Mouse (Mus musculus): ENCODE data around the gene Fgd3. TPM values are rescaled to one million over a fixed set of nuclear protein-coding genes. Genes with fewer than 3 reads are reported as not detected.

Gene Fgd3
- polyA plus RNA-seq, 1 experiment, result 2.6 TPM

DNA sequence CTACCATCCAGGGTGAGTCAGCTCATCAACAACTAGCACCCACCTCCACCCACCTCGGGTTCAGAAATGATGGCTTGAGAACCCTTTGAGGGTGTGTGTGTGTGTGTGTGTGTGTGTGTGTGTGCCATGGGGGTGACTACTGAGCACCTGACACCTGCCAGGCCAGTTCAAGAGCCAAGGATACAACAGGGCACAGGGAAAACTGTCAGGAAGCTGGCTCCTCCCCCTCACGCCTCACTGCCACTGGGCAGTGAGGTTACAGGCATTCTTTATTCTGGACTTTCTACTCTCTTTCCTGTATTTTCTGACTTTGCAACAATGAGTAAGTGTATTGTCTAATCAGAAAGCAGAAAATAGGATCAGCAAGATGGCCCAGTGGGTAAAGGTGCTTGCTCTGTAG lies 70.5 kb downstream of the Fgd3 start:
- peak; percentile 10 for DNase-seq (ENCODE audit: low read depth)

DNA sequence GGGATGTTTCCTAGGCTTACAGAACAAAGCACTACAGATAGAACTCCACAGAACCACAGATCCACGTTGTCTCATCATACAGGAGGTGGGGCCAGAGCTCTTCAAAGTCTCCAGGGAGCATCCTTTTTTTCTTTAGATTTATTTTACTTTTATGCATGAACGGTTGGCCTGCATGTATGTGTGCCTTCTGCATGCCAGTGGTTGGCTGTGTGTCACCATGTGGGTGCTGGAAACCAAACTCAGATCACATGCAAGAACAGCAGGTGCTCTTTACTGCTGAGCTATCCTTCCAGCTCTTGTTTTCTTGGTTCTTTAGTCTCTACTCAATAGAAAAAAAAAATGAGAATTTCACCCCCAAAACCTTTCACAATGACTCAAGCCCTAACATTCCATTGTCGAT lies 71.2 kb downstream of the Fgd3 start:
- no peak for DNase-seq (ENCODE audit: low read depth)

DNA sequence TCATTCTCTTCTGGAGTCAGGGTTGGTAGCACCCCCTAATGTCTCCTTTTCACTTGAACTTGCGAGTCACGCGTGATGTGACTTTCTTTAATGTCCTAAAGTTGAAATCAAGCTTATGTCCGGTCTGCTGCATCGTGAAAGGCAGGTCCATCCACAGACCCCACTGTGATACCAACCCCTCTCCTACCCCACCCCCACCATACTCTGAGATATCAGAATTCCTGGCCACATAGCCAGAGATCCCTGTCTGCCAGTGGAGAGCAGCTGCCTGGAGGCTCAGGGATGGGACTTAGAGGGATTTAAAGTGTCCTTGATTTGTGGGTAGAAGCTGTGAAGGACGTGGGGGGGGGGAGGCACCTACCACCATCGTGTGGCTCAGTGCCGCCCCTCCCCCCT lies 71.6 kb downstream of the Fgd3 start, which contains the start of gene Susd3:
TSS of gene Susd3 (minus strand) at position 240 of the 396 bp plus-strand sequence.
- no peak for DNase-seq (ENCODE audit: low read depth)

DNA sequence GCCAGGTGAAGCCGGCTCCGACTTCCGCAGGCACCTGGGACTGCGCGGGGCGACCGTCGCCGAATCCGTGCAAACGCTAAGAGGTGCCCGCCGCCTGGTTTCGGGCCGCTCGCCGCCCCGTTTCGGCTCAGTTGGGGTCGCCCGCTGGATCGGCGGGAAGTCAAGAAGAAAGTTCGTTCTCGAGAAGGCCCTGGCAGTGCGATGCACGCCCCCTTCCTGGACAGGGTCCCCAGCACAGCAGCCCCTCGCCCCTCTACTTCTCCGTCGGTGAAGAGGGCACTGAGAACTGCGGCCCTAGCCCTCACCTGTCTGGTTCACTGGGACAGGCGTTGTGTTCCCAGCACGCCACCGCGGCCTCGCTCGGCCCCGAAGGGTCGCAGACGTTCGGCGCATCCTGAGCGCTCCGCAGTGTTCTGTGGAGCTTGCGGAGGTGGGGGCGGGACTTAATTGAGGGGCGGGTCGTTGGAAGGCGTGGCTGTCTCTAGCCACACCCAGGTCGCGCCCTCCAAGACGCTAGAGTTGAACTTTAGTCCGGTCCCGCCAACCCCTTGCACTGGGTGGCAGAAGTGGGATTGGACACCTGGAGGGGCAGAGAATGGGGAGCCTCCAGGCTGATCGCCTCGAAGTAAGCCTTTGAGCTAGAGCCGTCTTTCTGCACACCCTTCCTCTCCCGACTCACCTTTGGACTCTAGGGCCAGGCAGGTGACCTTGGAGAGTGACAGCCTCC lies 72.2 kb downstream of the Fgd3 start:
- DNase-seq (ENCODE audit: low read depth), result no peak

DNA sequence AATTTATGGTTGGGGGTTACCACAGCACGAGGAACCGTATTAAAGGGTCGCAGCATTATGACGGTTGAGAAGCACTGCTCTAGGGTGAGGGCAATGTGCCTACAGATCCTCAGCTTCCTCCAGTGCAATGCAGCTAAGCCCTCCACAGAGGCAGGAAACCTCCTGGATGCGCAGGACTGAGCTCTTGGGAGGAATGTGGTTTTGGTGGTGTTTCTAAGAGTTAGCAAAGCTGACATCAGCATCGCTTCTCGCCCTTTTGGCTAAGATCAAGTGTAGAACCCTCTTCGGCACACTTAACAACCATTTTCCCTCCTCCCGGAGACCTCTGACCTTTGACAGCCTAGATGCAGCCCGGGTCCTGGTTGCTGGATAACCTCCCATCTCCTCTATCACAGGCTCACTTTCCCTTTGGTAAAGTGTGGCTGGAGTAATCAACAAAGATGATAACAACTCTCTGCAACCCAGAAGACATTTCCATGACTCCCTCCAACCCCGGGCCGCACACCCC lies 72.8 kb downstream of the Fgd3 start:
- no peak for DNase-seq (ENCODE audit: low read depth)

DNA sequence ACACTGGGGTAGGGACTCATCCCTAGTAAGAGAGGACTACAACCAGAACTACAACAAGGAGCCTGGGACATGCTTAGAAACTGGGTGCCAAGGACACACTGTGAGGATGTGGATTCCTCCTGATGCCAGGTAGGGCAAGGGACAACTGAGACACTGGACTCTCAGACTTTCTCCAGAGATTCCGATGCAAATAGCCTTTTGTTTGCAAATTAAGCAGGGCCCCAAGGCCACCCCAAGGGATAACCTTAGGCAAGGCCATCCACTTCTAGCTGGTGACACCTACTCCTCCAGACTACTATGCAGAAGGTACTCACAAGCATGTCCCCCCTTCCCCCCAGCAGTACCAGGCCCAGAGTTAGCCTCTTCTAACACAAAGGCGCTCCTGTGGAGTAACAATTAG lies 73.5 kb downstream of the Fgd3 start:
- no peak for DNase-seq (ENCODE audit: low read depth)

DNA sequence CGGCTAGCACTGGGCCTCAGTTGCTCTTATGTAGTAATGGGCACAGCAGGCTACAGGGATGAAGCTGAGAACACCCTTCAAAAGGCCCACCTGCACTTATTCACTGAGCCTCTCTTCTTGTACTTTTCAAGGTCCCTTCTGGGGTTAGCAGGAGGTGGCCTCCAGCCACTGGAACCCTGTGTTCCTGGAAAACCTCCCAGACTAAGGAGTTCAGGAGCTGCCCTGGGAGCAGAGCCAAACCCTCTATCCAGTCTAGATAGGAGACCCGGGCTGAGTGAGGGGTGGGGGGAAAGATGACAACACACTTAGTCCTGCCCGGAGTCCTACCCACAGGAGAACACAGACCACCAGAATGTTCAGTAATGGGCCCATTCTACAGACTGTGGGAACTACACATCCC lies 74.1 kb downstream of the Fgd3 start:
- DNase-seq (ENCODE audit: low read depth), result no peak

DNA sequence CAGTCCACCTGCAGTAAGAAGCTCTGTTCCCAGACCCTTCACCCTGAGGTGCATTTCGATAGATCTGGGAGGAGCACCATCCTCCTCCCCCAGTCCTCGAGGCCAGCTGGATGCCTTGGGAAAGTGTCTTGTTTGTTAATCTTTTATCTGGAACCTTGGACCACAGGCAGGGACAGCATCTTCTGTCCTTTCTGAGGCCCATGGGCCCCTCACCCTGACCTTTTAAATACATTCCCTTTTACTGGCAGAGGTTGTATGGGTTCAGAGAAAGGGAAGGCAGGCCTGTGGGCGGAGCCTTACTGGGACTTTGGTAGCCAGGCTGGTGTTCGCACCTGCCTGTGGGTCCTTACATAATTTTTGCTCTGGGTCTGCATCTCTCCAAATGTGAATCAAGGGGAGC lies 74.9 kb downstream of the Fgd3 start:
- DNase-seq (ENCODE audit: low read depth), result no peak

DNA sequence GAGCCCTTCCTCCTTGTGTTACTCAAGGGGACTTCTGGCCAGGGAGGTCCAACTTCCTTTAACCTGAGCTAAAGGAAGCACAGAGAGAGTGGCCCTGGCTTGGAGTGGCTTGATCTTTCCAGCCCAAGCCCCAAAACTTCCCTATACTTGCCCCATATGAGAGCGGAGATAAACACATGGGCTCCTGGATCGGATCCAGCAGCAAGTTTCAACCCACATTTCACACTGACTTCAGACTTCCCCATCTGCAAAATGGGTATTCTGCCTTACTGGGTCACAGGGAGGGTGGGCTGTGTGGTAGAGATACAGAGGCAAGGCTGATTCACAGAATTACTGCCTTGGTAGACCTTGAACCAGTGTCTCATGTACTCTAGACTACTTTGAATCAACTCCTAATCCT lies 76.6 kb downstream of the Fgd3 start:
- no peak for DNase-seq (ENCODE audit: low read depth)

DNA sequence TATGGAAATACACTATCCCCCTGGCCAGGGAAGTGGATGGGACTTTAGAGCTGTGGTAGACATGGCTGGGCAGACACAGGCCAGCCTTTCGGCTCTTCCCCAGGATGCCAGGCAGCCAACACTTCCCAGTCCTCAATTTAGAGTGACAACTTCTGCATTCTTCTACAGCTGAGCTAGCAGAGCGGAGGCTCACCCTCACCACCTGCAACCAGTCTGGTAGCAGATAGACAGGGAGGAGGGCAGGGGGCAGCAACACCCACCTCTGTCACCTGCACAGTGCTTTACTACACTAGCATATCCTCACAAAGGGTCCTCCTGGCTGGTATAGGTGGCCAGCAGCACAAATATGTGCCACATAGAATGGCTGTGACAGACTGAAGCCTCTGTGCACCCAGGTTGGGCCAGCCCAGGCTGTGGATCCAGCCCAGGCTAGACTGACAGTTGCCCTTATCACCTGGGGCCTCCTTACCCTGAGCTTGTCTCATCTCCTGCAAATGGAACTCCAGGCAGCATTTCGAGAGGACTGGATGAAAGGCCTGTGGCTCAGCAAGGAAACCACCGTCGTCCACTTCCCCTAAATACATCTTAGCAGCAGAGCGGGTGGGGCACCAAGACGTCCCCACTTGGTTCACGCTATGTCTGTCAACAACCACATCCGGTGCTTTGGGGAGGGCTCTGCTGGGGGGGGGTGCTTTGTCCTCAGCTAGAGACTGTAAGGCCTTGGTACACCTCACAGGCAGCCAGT lies 77.6 kb downstream of the Fgd3 start:
- DNase-seq (ENCODE audit: low read depth), result no peak

DNA sequence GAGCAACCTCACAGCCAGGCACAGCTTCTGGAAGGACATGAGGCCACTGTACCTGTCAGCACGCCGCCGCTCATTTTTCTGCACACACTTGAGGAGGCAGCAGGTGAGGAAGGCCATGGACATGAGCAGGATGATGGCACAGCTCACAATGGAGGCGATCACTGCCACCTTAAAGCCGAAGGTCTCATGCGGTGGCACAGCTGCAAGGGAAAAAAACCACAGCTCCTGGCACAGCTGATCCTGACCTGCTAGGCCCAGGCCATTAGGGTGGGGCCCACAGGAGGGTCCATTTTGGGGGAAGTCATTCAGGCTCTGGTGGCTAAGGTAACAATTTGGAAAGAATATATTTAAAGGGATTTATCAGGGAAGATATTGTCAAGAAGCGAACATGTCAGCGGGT lies 81.4 kb downstream of the Fgd3 start:
- DNase-seq (ENCODE audit: low read depth), result no peak

DNA sequence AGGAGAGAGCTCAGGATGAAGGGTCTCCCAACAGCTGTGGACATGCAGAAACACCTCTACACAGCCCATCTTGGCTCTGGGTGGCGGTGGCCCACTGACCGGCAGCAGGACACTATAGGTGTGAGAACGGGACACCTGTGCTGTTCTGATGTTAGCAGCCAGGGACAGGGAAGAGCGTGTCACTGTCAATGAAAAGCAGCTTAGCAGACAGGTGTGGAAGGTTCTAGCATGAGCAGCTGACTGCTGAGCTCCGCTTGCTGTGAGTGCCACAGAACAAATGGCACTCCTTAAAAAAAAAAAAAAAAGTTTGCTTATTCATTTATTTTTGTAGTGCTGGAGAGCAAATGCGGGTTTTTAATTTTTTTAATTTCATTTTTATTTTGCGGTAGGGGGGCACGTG lies 82.5 kb downstream of the Fgd3 start:
- DNase-seq (ENCODE audit: low read depth), result no peak

DNA sequence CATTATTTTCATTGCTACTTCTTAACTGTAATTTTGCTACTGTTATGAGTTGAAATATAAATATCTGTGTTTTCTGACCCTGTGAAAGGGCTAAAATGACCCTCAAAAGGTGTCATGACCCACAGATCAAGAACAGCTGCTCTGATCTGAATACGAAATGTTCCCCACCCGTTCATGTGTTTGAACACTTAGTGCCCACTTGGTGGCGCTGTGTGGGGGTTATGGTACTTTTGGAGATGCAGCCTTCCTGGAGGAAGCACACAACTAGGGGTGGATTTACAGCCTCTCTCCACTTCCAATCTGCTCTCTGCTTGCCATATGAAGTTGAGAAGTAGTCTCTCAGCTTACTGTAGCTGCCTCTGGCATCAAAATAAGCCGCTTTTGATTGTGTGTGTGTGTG lies 85.4 kb downstream of the Fgd3 start:
- DNase-seq (ENCODE audit: low read depth), result no peak

DNA sequence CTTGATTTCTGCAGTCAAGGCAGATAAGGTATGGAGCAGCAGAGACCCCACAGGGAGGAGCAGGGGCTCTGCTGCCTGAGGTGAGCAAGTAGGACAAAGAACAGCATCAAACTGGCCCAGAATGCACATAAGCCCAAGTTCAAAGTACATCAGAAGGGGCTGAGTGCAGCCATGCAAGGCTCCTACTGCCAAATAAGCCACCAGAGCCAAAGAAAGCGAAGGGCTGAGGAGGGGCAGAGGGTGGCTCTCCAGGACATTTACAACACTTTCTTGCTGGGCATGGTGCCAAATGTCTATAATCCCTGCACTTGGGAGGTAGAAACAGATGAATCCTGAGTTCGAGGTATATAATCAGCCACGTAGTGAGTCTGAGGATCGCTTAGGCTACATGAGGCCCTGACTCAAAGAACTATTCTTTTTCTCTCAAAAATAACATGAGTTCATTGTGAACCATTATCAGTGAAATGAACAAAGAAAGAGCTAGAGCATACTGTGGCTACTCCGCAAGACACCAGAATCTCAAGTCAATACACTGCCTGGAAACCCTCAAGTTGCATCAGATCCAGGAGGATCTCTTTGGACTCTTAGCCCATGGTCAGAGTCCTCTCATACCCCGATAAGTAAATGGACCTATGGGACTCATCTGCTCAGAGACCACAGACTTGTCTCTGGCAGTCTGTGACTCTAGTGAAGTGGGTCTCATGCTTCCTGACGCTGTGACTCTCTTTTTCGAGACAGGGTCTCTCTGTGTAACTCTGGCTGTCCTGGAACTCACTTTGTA lies 86.1 kb downstream of the Fgd3 start:
- no peak for DNase-seq (ENCODE audit: low read depth)

DNA sequence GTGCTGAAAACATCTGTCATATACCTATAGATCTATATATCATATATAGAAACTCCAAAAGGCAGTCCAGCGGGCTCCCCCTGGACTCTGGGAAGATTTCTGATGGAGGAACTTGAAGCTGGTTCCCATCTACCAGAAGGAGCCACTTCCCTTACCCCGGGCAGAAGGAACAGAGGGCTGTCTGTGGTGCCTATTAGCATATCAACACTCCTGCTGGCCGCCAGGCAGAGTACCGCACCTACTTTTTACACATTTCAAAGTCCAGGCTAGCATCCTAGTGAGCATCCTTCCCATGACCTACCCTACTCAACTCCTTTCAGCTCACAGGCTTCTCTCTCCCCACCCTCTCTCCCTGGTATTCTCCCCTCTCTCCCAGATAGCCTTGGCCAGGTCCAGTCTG lies 94.5 kb downstream of the Fgd3 start:
- no peak for DNase-seq (ENCODE audit: low read depth)

DNA sequence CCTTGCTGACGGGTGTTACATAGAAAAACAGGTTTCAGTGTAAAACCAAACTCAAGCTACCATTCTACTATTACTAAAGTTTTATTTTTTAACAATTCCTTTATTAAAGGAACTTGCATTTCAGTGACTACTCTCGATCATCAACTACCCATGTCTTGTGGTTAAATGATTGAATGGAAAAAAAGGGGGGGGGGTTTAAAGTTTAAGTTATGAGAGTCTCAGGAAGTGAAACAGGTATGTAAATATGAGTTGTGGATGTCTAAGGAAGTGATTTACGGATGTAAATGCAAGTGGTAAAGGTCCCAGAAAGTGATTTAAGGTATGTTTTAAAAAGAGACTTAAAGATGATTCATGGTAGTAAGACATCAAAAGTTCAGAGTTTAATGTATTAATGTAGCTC lies 95.0 kb downstream of the Fgd3 start:
- no peak for DNase-seq (ENCODE audit: low read depth)

DNA sequence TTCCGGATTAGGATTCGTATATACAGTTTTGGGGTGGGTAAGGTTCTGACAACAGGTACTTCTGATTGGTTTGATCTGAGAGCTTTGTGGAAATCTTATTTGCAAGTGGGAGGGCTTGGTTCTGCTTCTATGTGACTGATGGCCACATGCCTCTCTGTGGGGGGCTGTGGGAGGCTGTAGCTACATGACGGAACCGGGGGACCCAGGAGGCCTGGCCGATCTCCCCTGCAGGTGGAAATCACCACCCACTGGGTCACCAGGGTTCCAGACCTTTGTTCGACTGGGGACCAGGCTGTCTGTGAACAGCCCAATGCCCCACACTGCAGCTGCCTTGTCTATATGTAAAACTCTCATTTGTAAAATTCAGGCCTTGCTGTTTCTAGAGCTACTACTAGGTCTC lies 95.4 kb downstream of the Fgd3 start:
- DNase-seq (ENCODE audit: low read depth), result no peak

DNA sequence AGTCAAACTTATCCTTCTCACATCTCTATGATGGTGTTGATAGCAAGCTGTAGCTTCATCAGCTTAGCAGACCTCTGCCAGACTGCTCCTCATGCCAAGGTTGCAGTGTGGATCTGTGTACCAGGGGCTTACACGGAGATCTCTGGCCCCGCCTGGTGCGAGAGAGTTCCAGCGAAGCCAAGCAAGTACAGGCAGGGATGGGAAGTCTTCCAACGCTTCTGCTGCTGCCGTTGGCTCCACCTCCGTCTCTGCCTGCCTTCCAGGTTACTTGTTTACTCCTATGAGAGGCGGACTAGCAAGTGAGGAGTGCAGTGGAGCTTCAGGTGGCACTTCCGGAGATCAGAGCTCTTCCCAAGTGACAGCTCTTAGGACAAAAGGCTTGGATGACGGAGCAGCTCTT lies 95.8 kb downstream of the Fgd3 start:
- DNase-seq (ENCODE audit: low read depth), result no peak

DNA sequence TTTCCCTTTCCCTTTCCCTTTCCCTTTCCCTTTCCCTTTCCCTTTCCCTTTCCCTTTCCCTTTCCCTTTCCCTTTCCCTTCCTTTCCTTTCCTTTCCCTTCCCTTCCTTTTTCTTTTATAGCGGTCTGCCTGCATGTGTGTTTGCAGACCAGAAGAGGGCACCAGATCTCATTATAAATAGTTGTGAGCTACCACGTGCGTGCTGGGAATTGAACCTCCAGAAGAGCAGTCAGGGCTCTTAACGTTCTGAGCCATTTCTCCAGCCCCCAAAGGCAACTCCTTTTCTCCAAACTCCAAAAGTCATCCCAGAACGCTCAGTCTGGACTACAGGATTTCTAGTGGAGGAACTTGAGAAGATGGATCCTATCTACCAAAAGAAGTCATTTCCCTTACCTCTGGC lies 99.2 kb downstream of the Fgd3 start:
- no peak for DNase-seq (ENCODE audit: low read depth)

DNA sequence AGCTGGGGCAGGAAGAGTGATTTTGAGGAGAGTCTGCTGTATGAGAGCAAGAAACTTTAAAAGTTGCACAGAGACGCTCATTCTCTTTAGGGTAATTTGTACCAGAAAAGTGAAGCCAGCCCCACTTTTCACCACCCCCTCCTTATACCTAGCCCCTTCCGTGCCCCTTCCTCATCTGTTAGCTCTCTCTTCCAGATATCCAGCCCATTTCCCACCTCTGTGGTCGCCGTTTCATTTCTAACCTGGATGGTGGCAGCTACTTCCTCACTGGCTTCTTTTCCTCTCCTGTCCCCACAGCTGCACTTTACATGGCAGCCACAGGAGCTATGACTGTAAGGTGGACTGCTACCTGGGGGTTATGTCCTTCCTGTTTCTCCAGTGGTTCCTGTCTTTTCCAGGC lies 100.7 kb downstream of the Fgd3 start:
- no peak for DNase-seq (ENCODE audit: low read depth)

DNA sequence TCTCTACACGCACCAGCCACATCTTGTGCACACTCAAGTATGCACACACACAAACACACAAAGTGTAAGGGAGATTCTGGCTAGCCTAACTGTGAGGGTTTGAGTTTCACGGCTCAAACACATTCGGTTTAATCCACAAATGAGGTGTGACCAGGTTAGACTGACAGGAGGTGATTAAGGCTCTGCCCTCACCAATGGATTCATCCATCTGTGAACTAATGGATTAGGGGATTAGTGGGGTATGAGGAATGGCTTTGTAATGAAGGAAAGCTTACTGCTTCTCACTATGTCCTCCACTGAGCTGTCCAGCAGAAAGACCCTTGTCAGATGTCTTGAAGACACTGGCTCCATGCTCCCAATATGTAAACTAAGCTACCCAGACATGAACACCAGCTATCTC lies 101.5 kb downstream of the Fgd3 start:
- DNase-seq (ENCODE audit: low read depth), result no peak

DNA sequence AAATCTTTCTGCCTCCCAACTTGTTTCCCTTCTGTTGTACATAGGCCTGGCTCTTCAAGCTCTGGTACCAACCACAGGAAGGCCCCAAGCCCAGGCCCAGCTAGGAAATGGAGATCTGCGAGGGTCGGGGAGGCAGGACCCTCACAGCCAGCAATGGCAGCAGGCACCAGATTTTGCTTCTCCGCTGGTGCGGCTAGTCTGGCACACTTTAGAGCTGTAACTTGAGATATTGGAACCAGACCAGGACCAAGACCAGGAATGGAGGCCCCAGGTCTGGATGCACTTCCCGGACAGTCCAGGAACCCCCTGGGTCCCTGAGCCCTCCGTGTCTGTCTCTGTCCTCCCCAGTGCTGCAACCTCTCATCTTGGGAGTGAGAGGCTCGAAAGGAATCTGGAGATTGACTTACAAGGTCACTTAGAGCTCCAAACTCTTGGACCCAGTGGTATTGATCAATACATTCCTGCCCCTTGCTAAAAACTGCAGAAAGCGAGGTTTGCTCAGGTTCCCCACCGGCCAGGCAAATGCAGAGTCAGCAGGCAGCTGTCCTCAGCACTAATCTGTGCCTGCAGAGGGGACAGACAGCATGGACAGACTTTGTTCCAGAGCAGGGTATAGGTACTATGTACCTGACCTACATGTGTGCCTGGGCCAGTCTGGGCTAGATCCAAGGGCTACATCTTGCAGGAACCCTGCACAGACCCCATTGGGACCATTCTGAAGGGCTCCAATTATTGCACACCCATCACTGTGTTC lies 103.1 kb downstream of the Fgd3 start:
- DNase-seq (ENCODE audit: low read depth), result no peak
